7 mouse cellular contexts compared by ENCODE assay signal in genomic region chr10:105840928-105841888, GRCm38 (mm10). TPM values are rescaled to one million over a fixed set of nuclear protein-coding genes. Genes with fewer than 3 reads are reported as not detected.
A peak's percentile ranks its signal among the peaks of the same experiment; 100 is the strongest.
DNase-seq lines count a peak whose midpoint lies in the region; ATAC-seq lines count a peak whose summit lies in the region.

TSS of gene Ccdc59 (plus strand) at chr10:105841067.
TSS of gene Mettl25 (minus strand) at chr10:105841380.

- under 1% methylated on average over 90 of the region's 90 CpGs for WGBS in embryonic facial prominence, embryonic 12.5 days
- WGBS in limb, embryonic 11.5 days: under 1% methylated on average over 86 of the region's 90 CpGs
- under 1% methylated on average over 90 of the region's 90 CpGs for WGBS in midbrain, embryonic 14.5 days

- peak within 1 kb of the TSS; percentile 94 for H3K27ac ChIP-seq in embryonic facial prominence, embryonic 12.5 days
- peak within 1 kb of the TSS; percentile 77 for H3K27ac ChIP-seq in limb, embryonic 11.5 days (replicated peaks; ENCODE audit: low read depth, low read length)
- H3K27ac ChIP-seq in midbrain, embryonic 14.5 days (replicated peaks; ENCODE audit: low read depth, low read length): peak within 1 kb of the TSS; percentile 99

- ATAC-seq in embryonic facial prominence, embryonic 12.5 days (ENCODE audit: insufficient number of reproducible peaks, insufficient read depth, low FRiP score, low TSS enrichment): peak; percentile 100
- ATAC-seq in limb, embryonic 11.5 days (ENCODE audit: insufficient number of reproducible peaks, low FRiP score, low TSS enrichment, low read depth): peak; percentile 99
- peak; percentile 99 for ATAC-seq in midbrain, embryonic 14.5 days (ENCODE audit: low FRiP score, low TSS enrichment)

- no peaks in the 10 kb centered on the region for H3K9me3 ChIP-seq in embryonic facial prominence, embryonic 12.5 days
- H3K9me3 ChIP-seq in limb, embryonic 11.5 days (ENCODE audit: control insufficient read depth, low read length): no peaks in the 10 kb centered on the region
- no peaks in the 10 kb centered on the region for H3K9me3 ChIP-seq in midbrain, embryonic 14.5 days (ENCODE audit: control insufficient read depth, low read length)

- peaks cover 10% of the 10 kb centered on the region; the same call in 1 of the 2 replicates for H3K4me1 ChIP-seq in embryonic facial prominence, embryonic 12.5 days
- H3K4me1 ChIP-seq in limb, embryonic 11.5 days (ENCODE audit: control insufficient read depth, insufficient read depth, low read length): 0 out of 2 replicates have a peak, but pooled peaks cover 3% of the 10 kb centered on the region
- H3K4me1 ChIP-seq in midbrain, embryonic 14.5 days (ENCODE audit: control insufficient read depth, insufficient read depth, low read length): peaks cover 11% of the 10 kb centered on the region; the same call in 1 of the 2 replicates

- H3K4me3 ChIP-seq in embryonic facial prominence, embryonic 12.5 days: peak within 1 kb of the TSS; percentile 84
- H3K4me3 ChIP-seq in limb, embryonic 11.5 days (ENCODE audit: low read depth, low read length): peak within 1 kb of the TSS; percentile 85
- H3K4me3 ChIP-seq in midbrain, embryonic 14.5 days (replicated peaks; ENCODE audit: low read depth, low read length): peak within 1 kb of the TSS; percentile 82

- peak within 1 kb of the TSS; percentile 79 for H3K9ac ChIP-seq in embryonic facial prominence, embryonic 12.5 days
- H3K9ac ChIP-seq in limb, embryonic 11.5 days (ENCODE audit: low read length): peak within 1 kb of the TSS; percentile 77
- peak within 1 kb of the TSS; percentile 88 for H3K9ac ChIP-seq in midbrain, embryonic 14.5 days (replicated peaks; ENCODE audit: low read length)

- H3K27me3 ChIP-seq in embryonic facial prominence, embryonic 12.5 days: no peaks in the 10 kb centered on the region
- no peaks in the 10 kb centered on the region for H3K27me3 ChIP-seq in limb, embryonic 11.5 days (ENCODE audit: control insufficient read depth, insufficient read depth, low read length)
- no peaks in the 10 kb centered on the region for H3K27me3 ChIP-seq in midbrain, embryonic 14.5 days (ENCODE audit: control insufficient read depth, insufficient read depth, low read length)

- H3K36me3 ChIP-seq in embryonic facial prominence, embryonic 12.5 days: peaks cover 32% of the 10 kb centered on the region
- peaks cover 4% of the 10 kb centered on the region; the same call in 1 of the 2 replicates for H3K36me3 ChIP-seq in limb, embryonic 11.5 days (ENCODE audit: control insufficient read depth, insufficient read depth, low read length)
- H3K36me3 ChIP-seq in midbrain, embryonic 14.5 days (ENCODE audit: control insufficient read depth, insufficient read depth, low read length): peaks cover 34% of the 10 kb centered on the region

- peak within 1 kb of the TSS; percentile 68 for H3K4me2 ChIP-seq in embryonic facial prominence, embryonic 12.5 days (replicated peaks)
- peak within 1 kb of the TSS; percentile 54 for H3K4me2 ChIP-seq in limb, embryonic 11.5 days (ENCODE audit: low read depth, severe bottlenecking)
- H3K4me2 ChIP-seq in midbrain, embryonic 14.5 days (ENCODE audit: low read length): peak within 1 kb of the TSS; percentile 66

- peak; percentile 96 for DNase-seq in adrenal gland, postnatal 25 days
- DNase-seq in heart, adult 11 months: peak; percentile 100
- DNase-seq in kidney, adult 18-20 months: peak; percentile 98
- DNase-seq in limb, embryonic 11.5 days (ENCODE audit: low spot score): peak; percentile 99
- DNase-seq in midbrain, embryonic 14.5 days: peak; percentile 98
- peak; percentile 93 to 97 for DNase-seq in spleen, adult 18-20 months

RNA-seq across cellular contexts. Expression of gene Ccdc59, which starts in this region (rescaled TPM):
- 19.9 and 22.6 TPM in 2 replicates for total RNA-seq in adrenal gland, postnatal 25 days (2021)
- polyA plus RNA-seq in embryonic facial prominence, embryonic 12.5 days (2016; fragmentation: Nextera tagmentation; extraction: Ambion mirVana): 60.5 and 64.8 TPM in 2 replicates
- 55.8 and 63.8 TPM in 2 replicates for polyA plus RNA-seq in limb, embryonic 11.5 days (2014; fragmentation: Nextera tagmentation; extraction: Ambion mirVana)
- 43.9 and 50.0 TPM in 2 replicates for polyA plus RNA-seq in midbrain, embryonic 14.5 days (2014; fragmentation: Nextera tagmentation; extraction: Ambion mirVana)

RNA-seq across cellular contexts. Expression of gene Mettl25, which starts in this region (rescaled TPM):
- 9.4 and 10.3 TPM in 2 replicates for total RNA-seq in adrenal gland, postnatal 25 days (2021)
- polyA plus RNA-seq in embryonic facial prominence, embryonic 12.5 days (2016; fragmentation: Nextera tagmentation; extraction: Ambion mirVana): 13.3 and 13.9 TPM in 2 replicates
- polyA plus RNA-seq in limb, embryonic 11.5 days (2014; fragmentation: Nextera tagmentation; extraction: Ambion mirVana): 13.3 and 15.0 TPM in 2 replicates
- 15.3 and 18.9 TPM in 2 replicates for polyA plus RNA-seq in midbrain, embryonic 14.5 days (2014; fragmentation: Nextera tagmentation; extraction: Ambion mirVana)

Comparison
In these comparisons a context has a peak if more than half of its experiments do, and no peak if none do; other contexts are left out.
1. Peak in every context shown above with its lines: DNase-seq, ATAC-seq, H3K4me3 ChIP-seq and H3K27ac ChIP-seq.